Mouse (Mus musculus) T-helper 1 cell (primary cell): ENCODE data around the gene Evi2b.

ENCODE experiments used
- in situ Hi-C: fragments of 300-600 bp; cut with MboI, MseI; formaldehyde crosslinking; loops from one replicate; pipeline ENCODE4 v1.15.1; 2025; ENCODE audit warnings: high pct_unique_total_duplicates

Evi2b gene

GRCm38 (mm10) chr11:79522944-79523343 lies 618 bp downstream of the Evi2b start:
- in situ Hi-C loops = no loop called here

GRCm38 (mm10) chr11:79521930-79522329 lies 1.6 kb downstream of the Evi2b start:
- in situ Hi-C loops = no loop called here

GRCm38 (mm10) chr11:79520772-79521171 lies 2.8 kb downstream of the Evi2b start:
- in situ Hi-C loops = no loop called here

- in situ Hi-C loops = no loop called here
Observed at GRCm38 (mm10) chr11:79519878-79520291, 3.7 kb downstream of the Evi2b start.

GRCm38 (mm10) chr11:79519299-79519698 lies 4.3 kb downstream of the Evi2b start:
- in situ Hi-C loops = no loop called here

GRCm38 (mm10) chr11:79515798-79516197 lies 7.8 kb downstream of the Evi2b start:
- in situ Hi-C loops = no loop called here

- in situ Hi-C loops = no loop called here
Observed at GRCm38 (mm10) chr11:79515331-79515730, 8.2 kb downstream of the Evi2b start.

GRCm38 (mm10) chr11:79511970-79512369 lies 11.6 kb downstream of the Evi2b start:
- in situ Hi-C loops = no loop called here

GRCm38 (mm10) chr11:79504506-79504905 lies 19.1 kb downstream of the Evi2b start:
- in situ Hi-C loops = no loop called here

- in situ Hi-C loops = no loop called here
Observed at GRCm38 (mm10) chr11:79503845-79504244, 19.7 kb downstream of the Evi2b start, which contains the start of gene Omg. TSS of gene Omg (minus strand) at chr11:79504084.

- in situ Hi-C loops = no loop called here
Observed at GRCm38 (mm10) chr11:79502917-79503316, 20.6 kb downstream of the Evi2b start.

- in situ Hi-C loops = no loop called here
Observed at GRCm38 (mm10) chr11:79494976-79495800, 28.4 kb downstream of the Evi2b start.

- in situ Hi-C loops = no loop called here
Observed at GRCm38 (mm10) chr11:79484721-79485120, 38.8 kb downstream of the Evi2b start.

GRCm38 (mm10) chr11:79483876-79484528 lies 39.6 kb downstream of the Evi2b start:
- in situ Hi-C loops = no loop called here

- in situ Hi-C loops = no loop called here
Observed at GRCm38 (mm10) chr11:79483392-79483791, 40.2 kb downstream of the Evi2b start.

GRCm38 (mm10) chr11:79468097-79468496 lies 55.5 kb downstream of the Evi2b start:
- in situ Hi-C loops = no loop called here
